Mouse (Mus musculus) midbrain, embryonic 14.5 days (tissue): ENCODE data around the gene Ccdc32. TPM values are rescaled to one million over a fixed set of nuclear protein-coding genes. Genes with fewer than 3 reads are reported as not detected.

Experiments used
- ATAC-seq: fragments of 200-750 bp; cut with Nextera tagmentation; 2 replicates; pipeline ENCODE4 v1.8.0; 2017; ENCODE audit warnings: moderate number of reproducible peaks, moderate library complexity; ENCODE audit not compliant: low FRiP score, low TSS enrichment
- DNase-seq: peaks from one replicate; pipeline ENCODE4 v3.0.0-alpha.2; 2015
- H3K27ac ChIP-seq: fragments of 300-500 bp; sonication (generic); replicated peaks from 2 replicates; pipeline ENCODE4 v1.5.1; 2014; ENCODE audit warnings: mild to moderate bottlenecking, low read depth, low read length, moderate library complexity
- H3K27me3 ChIP-seq: fragments of 300-500 bp; sonication (generic); 2 replicates; pipeline ENCODE4 v1.6.1; 2014; ENCODE audit warnings: low read length, control low read depth, mixed read lengths; ENCODE audit not compliant: control insufficient read depth, insufficient read depth
- H3K36me3 ChIP-seq: fragments of 300-500 bp; sonication (generic); 2 replicates; pipeline ENCODE4 v1.6.1; 2014; ENCODE audit warnings: low read length, control low read depth; ENCODE audit not compliant: control insufficient read depth, insufficient read depth
- H3K4me1 ChIP-seq: fragments of 300-500 bp; sonication (generic); 2 replicates; pipeline ENCODE4 v1.6.1; 2014; ENCODE audit warnings: mild to moderate bottlenecking, antibody characterized with exemption, low read length, control low read depth; ENCODE audit not compliant: control insufficient read depth, insufficient read depth
- H3K4me2 ChIP-seq: fragments of 300-500 bp; sonication (generic); 2 replicates; pipeline ENCODE4 v1.6.1; 2014; ENCODE audit warnings: mild to moderate bottlenecking, low read length, moderate library complexity
- H3K4me3 ChIP-seq: fragments of 300-500 bp; sonication (generic); replicated peaks from 2 replicates; pipeline ENCODE4 v1.5.1; 2014; ENCODE audit warnings: low read depth, low read length
- H3K9ac ChIP-seq: fragments of 300-500 bp; sonication (generic); replicated peaks from 2 replicates; pipeline ENCODE4 v1.6.1; 2014; ENCODE audit warnings: mild to moderate bottlenecking, low read length, moderate library complexity
- H3K9me3 ChIP-seq: fragments of 300-500 bp; sonication (generic); 2 replicates; pipeline ENCODE4 v1.6.1; 2016; ENCODE audit warnings: low read length, control low read depth, mixed read lengths; ENCODE audit not compliant: control insufficient read depth
- WGBS: fragments of 180-500 bp; shearing (Covaris S2); extraction: QIAGEN DNeasy Blood & Tissue Kit; methylation state at CpG from one replicate; pipeline ENCODE4 v1.1.7; 2014; 5-methylcytosine and 5-hydroxymethylcytosine counted together
- polyA plus RNA-seq: library from polyadenylated mRNA; unstranded; fragments of >200 nt; fragmentation: Nextera tagmentation; extraction: Ambion mirVana; gene quantifications from 2 replicates; pipeline ENCODE4 v1.2.1, GENCODE M21; 2014

The Ccdc32 gene
- polyA plus RNA-seq, 1 experiment from 2014 or later = 37.0 TPM

- Histone ChIP-seq H3K9ac (no peak overlapping the region), H3K4me1 (peaks cover 22% of the 10 kb centered on the region), H3K36me3 (no peaks in the 10 kb centered on the region), H3K4me3 (no peak overlapping the region), H3K27me3 (no peaks in the 10 kb centered on the region), H3K9me3 (no peaks in the 10 kb centered on the region), H3K4me2 (no peak overlapping the region), H3K27ac (no peak overlapping the region)
- 46% methylated on average over 3 of the region's 3 CpGs for WGBS
- no peak for ATAC-seq
- DNase-seq = no peak
Measured at GRCm38 (mm10) chr2:118999025-118999639, 30.1 kb downstream of the Ccdc32 start.

GRCm38 (mm10) chr2:118998115-118998866 lies 30.9 kb downstream of the Ccdc32 start:
- no peaks in the 10 kb centered on the region for H3K9me3 ChIP-seq
- H3K4me3 ChIP-seq = no peak overlapping the region
- H3K27ac ChIP-seq = no peak overlapping the region
- peaks cover 22% of the 10 kb centered on the region for H3K4me1 ChIP-seq
- no peak overlapping the region for H3K9ac ChIP-seq
- 83% methylated on average over 6 of the region's 6 CpGs for WGBS
- no peak overlapping the region for H3K4me2 ChIP-seq
- ATAC-seq (no peak), DNase-seq (no peak)
- no peaks in the 10 kb centered on the region for H3K27me3 ChIP-seq
- no peaks in the 10 kb centered on the region for H3K36me3 ChIP-seq

GRCm38 (mm10) chr2:118996798-118997105 lies 32.4 kb downstream of the Ccdc32 start:
- Histone ChIP-seq H3K4me1 (peaks cover 22% of the 10 kb centered on the region), H3K4me2 (no peak overlapping the region), H3K27ac (no peak overlapping the region), H3K9ac (no peak overlapping the region), H3K4me3 (no peak overlapping the region), H3K27me3 (no peaks in the 10 kb centered on the region), H3K36me3 (no peaks in the 10 kb centered on the region), H3K9me3 (no peaks in the 10 kb centered on the region)
- no peak for ATAC-seq
- DNase-seq = peak; percentile 20
- WGBS = 14% methylated on average over 1 of the region's 1 CpGs

DNA sequence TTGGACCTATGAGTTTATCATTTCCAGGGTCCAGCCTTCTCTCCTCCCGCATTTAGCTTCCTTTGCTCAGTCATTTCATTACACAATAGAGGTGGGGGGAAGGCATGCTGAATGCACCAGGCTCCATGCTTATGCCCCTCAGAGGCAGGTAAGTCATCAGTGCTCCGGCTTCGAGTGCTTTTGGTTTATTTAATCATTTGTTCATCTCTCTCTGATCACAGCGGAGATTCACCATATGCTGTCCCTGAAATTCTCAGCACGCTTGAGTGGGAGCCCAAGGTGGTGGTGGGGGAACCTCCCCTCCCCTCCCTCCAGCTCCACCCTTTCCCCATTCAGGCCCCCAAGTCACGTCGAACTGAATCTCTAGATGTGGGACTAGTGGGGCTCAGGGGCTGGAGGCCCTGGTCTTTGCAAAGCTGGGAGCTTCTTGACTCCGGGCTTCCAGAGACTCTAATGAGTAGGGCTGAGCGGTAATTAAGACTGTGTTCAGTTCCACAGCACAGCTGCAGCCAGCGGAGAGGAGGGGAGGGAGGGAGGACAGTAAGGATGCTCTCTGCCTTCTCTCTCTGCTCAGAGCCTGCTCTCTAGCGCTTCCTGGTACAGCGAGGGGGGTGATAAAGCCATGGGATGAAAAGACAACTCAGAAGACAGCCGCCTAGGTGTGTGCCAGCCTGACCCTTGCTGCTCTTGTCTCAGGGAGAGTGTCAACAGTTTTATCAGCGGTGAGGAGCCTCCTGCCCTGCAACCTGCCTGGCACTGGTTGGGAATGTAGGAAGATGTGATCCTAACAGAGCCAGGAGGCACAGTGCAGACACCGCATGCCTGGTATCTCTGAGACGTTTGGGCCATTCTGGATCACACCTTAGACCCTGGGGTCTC lies 33.0 kb downstream of the Ccdc32 start:
- Histone ChIP-seq H3K36me3 (no peaks in the 10 kb centered on the region), H3K4me1 (peaks cover 22% of the 10 kb centered on the region), H3K27me3 (no peaks in the 10 kb centered on the region), H3K4me3 (no peak overlapping the region), H3K9me3 (no peaks in the 10 kb centered on the region), H3K9ac (no peak overlapping the region), H3K4me2 (no peak overlapping the region), H3K27ac (peak overlapping the region; percentile 37; the same call in 1 of the 2 replicates)
- 31% methylated on average over 16 of the region's 16 CpGs for WGBS
- DNase-seq (peak; percentile 63), ATAC-seq (peak; percentile 46; the same call in 1 of the 2 replicates)

GRCm38 (mm10) chr2:118995490-118995889 lies 33.7 kb downstream of the Ccdc32 start:
- Histone ChIP-seq H3K27me3 (no peaks in the 10 kb centered on the region), H3K9me3 (no peaks in the 10 kb centered on the region), H3K4me2 (no peak overlapping the region), H3K4me1 (peaks cover 22% of the 10 kb centered on the region), H3K9ac (no peak overlapping the region), H3K4me3 (no peak overlapping the region), H3K27ac (no peak overlapping the region), H3K36me3 (no peaks in the 10 kb centered on the region)
- WGBS = 57% methylated on average over 5 of the region's 5 CpGs
- DNase-seq (no peak), ATAC-seq (no peak)

GRCm38 (mm10) chr2:118983812-118984211 lies 45.4 kb downstream of the Ccdc32 start:
- H3K4me3 ChIP-seq = no peak overlapping the region
- H3K9ac ChIP-seq = no peak overlapping the region
- no peaks in the 10 kb centered on the region for H3K27me3 ChIP-seq
- no peaks in the 10 kb centered on the region for H3K9me3 ChIP-seq
- ATAC-seq (no peak), DNase-seq (no peak)
- no peak overlapping the region for H3K27ac ChIP-seq
- H3K36me3 ChIP-seq = no peaks in the 10 kb centered on the region
- no peaks in the 10 kb centered on the region for H3K4me1 ChIP-seq
- WGBS = 76% methylated on average over 8 of the region's 8 CpGs
- no peak overlapping the region for H3K4me2 ChIP-seq

DNA sequence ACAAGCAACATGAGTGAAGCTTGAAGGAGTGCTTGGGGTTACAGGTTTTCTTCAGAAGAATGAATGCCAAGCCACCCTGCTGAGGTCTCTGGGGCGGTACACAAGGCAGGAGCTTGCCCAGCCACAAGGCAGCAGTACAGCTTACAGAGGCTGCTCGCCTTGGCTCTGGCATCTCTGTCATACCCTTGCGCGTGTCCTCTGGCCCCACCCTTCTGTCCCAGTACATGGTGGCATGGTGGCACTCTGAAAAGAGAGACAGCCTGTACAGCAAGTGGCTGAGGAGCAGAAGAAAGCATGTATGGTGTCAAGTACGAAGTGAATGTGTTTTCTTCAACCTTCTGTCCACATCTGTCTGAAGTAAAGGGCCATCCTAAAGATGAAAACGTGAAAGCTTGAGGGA lies 48.4 kb downstream of the Ccdc32 start:
- ATAC-seq (no peak), DNase-seq (no peak)
- Histone ChIP-seq H3K4me3 (no peak overlapping the region), H3K4me2 (no peak overlapping the region), H3K27ac (no peak overlapping the region), H3K9ac (no peak overlapping the region), H3K4me1 (peaks cover under 1% of the 10 kb centered on the region; the same call in 1 of the 2 replicates), H3K9me3 (no peaks in the 10 kb centered on the region), H3K27me3 (peaks cover 16% of the 10 kb centered on the region), H3K36me3 (no peaks in the 10 kb centered on the region)
- WGBS = 75% methylated on average over 6 of the region's 6 CpGs

DNA sequence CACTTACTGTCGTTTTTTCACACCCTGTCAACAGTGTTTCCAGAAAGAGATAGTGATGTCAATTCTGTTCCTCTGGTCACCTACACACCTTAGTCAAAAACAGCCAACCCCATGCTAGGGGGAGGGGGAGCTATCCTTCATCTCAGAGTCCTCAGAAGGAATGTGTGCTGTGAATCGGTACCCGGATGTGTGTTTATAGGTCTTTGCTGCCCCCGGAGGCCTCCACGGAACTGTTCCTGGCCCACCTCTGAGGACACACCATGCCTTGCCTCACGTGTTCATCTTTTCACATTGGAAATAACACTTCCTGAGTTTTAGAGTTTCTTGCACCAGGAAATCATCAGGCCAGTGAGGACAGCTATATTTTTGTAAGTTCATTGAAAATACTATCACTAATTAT lies 51.1 kb downstream of the Ccdc32 start:
- no peak overlapping the region for H3K9ac ChIP-seq

More for the DNA sequence above, 51.1 kb downstream of the Ccdc32 start:
- ATAC-seq (no peak), DNase-seq (peak; percentile 38)
- WGBS = 26% methylated on average over 6 of the region's 6 CpGs
- H3K4me2 ChIP-seq = no peak overlapping the region
- no peak overlapping the region for H3K27ac ChIP-seq
- H3K9me3 ChIP-seq = no peaks in the 10 kb centered on the region
- peaks cover 6% of the 10 kb centered on the region for H3K4me1 ChIP-seq
- no peaks in the 10 kb centered on the region for H3K36me3 ChIP-seq
- no peak overlapping the region for H3K4me3 ChIP-seq
- peaks cover 42% of the 10 kb centered on the region for H3K27me3 ChIP-seq
